Mouse (Mus musculus): ENCODE data around the gene Lemd1.

DNA sequence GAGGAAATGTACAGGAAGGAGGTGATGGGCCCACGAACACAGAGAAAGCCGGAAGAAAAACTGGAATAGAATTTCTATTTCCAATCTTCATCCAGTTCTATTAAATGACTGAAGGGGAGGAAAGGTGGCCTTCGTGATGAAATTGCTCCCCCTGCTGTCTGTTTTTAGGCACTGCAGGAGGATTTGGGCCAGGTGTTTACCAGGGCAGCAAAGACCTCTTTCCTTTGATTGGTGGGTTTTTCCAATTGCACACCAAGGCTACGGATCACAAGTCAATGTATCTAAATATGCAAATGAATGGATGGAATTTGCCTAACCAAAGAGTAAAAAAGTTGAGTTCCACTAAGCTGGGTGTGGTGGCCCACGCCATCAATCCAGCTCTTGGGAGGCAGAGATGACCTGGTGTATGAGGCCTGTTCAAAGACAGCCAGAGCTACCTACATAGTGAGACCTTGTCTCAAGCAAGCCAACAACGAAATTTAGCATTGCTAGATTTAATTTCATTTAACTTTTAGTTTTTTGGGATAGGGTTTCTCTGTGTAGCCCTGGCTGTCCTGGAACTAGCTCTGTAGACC lies 46.4 kb downstream of the Lemd1 start:
- no peak for TF ChIP-seq POLR2A (IDR thresholded peaks at IDR 0.05; ENCODE audit: insufficient read depth, low read depth, low read length)
- peak; percentile 45 for TF ChIP-seq CTCF (IDR thresholded peaks at IDR 0.05; ENCODE audit: insufficient read depth, low read depth, low read length)
